Mouse (Mus musculus): ENCODE data around the gene Hps5.

- TF ChIP-seq CTCF (IDR thresholded peaks at IDR 0.05; ENCODE audit: low read depth, low read length) (no peak), POLR2A (IDR thresholded peaks at IDR 0.05; ENCODE audit: borderline replicate concordance, low read depth, low read length) (no peak)
Observed at GRCm38 (mm10) chr7:46839446-46839845, 43.6 kb upstream of the Hps5 start.
